Mouse (Mus musculus): Measurements from ENCODE around the gene Wfs1.

DNA sequence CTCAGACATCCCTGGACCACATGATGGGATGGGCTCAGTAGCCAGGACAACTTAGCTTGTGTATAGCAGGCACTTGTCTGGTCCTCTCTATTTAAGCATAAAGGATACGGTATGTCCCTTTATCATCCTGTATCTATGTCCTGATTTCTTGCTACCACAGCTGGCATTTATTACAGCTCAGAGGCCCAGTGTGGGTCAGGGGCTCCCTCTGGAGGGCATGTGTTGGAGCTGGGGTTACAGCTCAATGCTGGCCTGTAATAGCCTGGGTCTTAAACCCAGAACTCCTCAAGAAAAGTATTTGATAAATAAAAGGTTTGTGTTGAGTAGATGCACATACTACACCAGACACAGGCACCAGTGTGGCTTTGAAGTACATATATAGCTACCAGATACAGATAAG lies 68.9 kb downstream of the Wfs1 start:
- no peak for TF ChIP-seq MYOD1 (IDR thresholded peaks at IDR 0.05; ENCODE audit: control insufficient read depth in 1 of 3, insufficient read length in 2 of 3, low read depth in 2 of 3)
- TF ChIP-seq POLR2AphosphoS2 (IDR thresholded peaks at IDR 0.05; ENCODE audit: insufficient read length, low read depth) = no peak
- TF ChIP-seq MAX (IDR thresholded peaks at IDR 0.05; ENCODE audit: low read depth) = no peak
- TF ChIP-seq SRF (IDR thresholded peaks at IDR 0.05; ENCODE audit: control insufficient read depth, insufficient read length, low read depth) = no peak
- no peak for TF ChIP-seq CEBPB (IDR thresholded peaks at IDR 0.05; ENCODE audit: insufficient read depth, poor library complexity, severe bottlenecking)
- no peak for TF ChIP-seq POLR2A (IDR thresholded peaks at IDR 0.05; ENCODE audit: insufficient read length, low read depth)
- TF ChIP-seq E2F4 (IDR thresholded peaks at IDR 0.05; ENCODE audit: insufficient read depth) = no peak
- no peak for TF ChIP-seq USF1 (IDR thresholded peaks at IDR 0.05; ENCODE audit: low read depth)
- TF ChIP-seq TCF12 (IDR thresholded peaks at IDR 0.05; ENCODE audit: insufficient read depth, poor library complexity, severe bottlenecking) = no peak

Data from myocyte (in vitro differentiated cells).